Mouse (Mus musculus): ENCODE measurements at regions not wholly inside any gene's neighbourhood (a gene's known extent, or its start where the extent isn't known, plus 50 kb on each side); places are given as distances from the start of the nearest gene placed in this dataset.

DNA sequence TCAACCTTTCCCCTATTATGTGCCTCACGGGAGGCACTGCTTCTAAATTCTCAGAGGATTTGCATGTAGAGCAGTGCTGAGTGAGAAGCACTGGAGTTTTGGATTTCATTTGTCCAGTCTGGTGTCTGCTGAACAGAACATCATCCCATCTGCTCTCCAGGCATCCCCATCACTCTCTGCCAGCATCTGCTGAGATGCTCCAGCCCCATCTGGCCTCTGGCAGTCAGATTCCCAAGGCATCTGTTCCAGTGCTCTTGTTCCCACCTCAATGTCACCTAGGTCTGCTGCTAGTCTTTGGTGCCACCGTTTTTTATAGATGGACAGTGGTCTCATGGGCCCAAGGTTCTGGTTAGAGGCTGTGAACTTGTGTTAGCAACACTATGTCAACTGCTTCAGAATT, 63.9 kb upstream of the Iqcj start:
- H3K4me2 ChIP-seq (replicated peaks): no peak overlapping the region
- DNase-seq (ENCODE audit: low spot score) (no peak), ATAC-seq (ENCODE audit: low FRiP score) (no peak)
- no peaks in the 10 kb centered on the region for H3K36me3 ChIP-seq (replicated peaks; ENCODE audit: control insufficient read depth, insufficient read depth)
- WGBS: 83% methylated on average over 2 of the region's 2 CpGs
- H3K9ac ChIP-seq: no peak overlapping the region
- peaks cover 3% of the 10 kb centered on the region; the same call in 1 of the 2 replicates for H3K4me1 ChIP-seq (replicated peaks; ENCODE audit: control insufficient read depth, insufficient read depth, low read length)
- no peak overlapping the region for H3K4me3 ChIP-seq (replicated peaks; ENCODE audit: low read length)
- no peak overlapping the region for H3K27ac ChIP-seq
- H3K9me3 ChIP-seq (ENCODE audit: control insufficient read depth, low read length): peaks cover 7% of the 10 kb centered on the region; the same call in 1 of the 2 replicates
- no peaks in the 10 kb centered on the region for H3K27me3 ChIP-seq (ENCODE audit: control insufficient read depth, insufficient read depth, low read length)

GRCm38 (mm10) chr3:67833041-67833663, 58.9 kb upstream of the Iqcj start:
- Histone ChIP-seq H3K27ac (no peak overlapping the region; the same call in 1 of the 2 replicates), H3K4me3 (replicated peaks; ENCODE audit: low read length) (no peak overlapping the region), H3K9me3 (ENCODE audit: control insufficient read depth, low read length) (no peaks in the 10 kb centered on the region), H3K36me3 (replicated peaks; ENCODE audit: control insufficient read depth, insufficient read depth) (no peaks in the 10 kb centered on the region), H3K9ac (no peak overlapping the region), H3K4me1 (replicated peaks; ENCODE audit: control insufficient read depth, insufficient read depth, low read length) (peaks cover 3% of the 10 kb centered on the region; the same call in 1 of the 2 replicates), H3K4me2 (replicated peaks) (no peak overlapping the region), H3K27me3 (ENCODE audit: control insufficient read depth, insufficient read depth, low read length) (no peaks in the 10 kb centered on the region)
- 73% methylated on average over 4 of the region's 4 CpGs for WGBS
- no peak for DNase-seq (ENCODE audit: low spot score)
- ATAC-seq (ENCODE audit: low FRiP score): peak; percentile 60; the same call in 1 of the 2 replicates
